Mouse (Mus musculus) lung, adult 18-20 months (tissue): ENCODE measurements around the gene Tnfrsf13b.
A peak's percentile ranks its signal among the peaks of the same experiment; 100 is the strongest.
"Not testable (repeated sequence)": the region's sequence is repeated elsewhere in the genome, so short reads cannot be mapped to it uniquely, and the experiment has no call there.

ENCODE experiments used
- DNase-seq, 2 experiments: peaks; one replicate each; pipeline ENCODE4 v3.0.0; 2022; ENCODE audit warnings: mixed read lengths in 2 of 2

Tnfrsf13b gene

DNA sequence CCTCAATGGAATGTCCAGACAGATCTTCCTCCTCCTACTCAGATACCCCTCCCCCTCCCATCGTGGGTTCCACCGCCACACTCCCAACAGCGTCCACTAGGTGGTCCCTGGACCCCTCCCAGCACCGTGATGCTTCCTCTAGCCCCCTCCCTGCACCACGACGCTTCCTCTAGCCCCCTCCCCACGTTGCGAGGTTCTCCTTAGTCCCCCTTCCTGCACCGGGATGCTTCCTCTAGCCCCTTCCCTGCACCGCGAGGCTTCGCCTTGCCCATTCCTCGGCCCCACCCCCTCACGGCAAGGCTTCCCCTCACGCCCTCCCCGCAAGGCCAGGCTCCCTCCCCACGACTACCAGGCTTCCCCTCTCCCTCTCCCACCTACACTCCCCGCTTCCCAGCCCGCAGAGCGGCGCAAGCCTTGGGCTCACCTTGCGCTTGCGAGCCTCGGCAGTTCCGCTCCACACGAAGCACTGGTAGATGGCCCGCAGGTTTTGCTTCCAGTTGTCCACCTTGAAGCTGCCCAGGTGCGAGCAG lies 47.8 kb downstream of the Tnfrsf13b start:
- DNase-seq: peak; percentile 68 to 71

- DNase-seq: peak; percentile 100
These were observed 48.5 kb downstream of the Tnfrsf13b start, which contains the start of gene Usp22 for GRCm38 (mm10) chr11:61174821-61175658. Usp22 (minus strand) TSS chr11:61175055.

- no peak for DNase-seq
These were observed 49.2 kb downstream of the Tnfrsf13b start for GRCm38 (mm10) chr11:61175778-61176177.

DNA sequence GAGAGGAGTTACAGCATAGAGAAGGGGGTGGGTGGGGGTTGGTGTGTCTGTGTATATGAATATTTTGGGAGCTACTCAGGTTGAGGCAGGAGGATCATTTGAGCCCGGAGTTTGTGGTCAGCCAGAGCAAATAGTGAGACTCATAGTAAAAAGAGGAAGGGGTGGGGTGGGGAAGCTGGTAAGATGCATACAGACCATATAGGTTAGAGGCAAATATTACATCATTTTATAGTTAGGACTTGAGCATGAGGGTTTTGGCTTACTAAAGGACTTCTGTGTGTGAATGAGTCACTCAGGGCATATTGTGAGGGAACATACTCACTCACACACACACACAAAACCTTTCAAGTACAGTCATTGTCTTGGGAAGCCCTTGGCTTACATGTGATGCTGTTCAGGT lies 49.8 kb downstream of the Tnfrsf13b start:
- no peak for DNase-seq

- no peak for DNase-seq
These were observed 53.8 kb downstream of the Tnfrsf13b start for GRCm38 (mm10) chr11:61180361-61180760.

- DNase-seq: no peak
These were observed 55.1 kb downstream of the Tnfrsf13b start for GRCm38 (mm10) chr11:61181624-61182023.

GRCm38 (mm10) chr11:61183820-61184219 lies 57.3 kb downstream of the Tnfrsf13b start:
- no peak for DNase-seq

GRCm38 (mm10) chr11:61190776-61191175 lies 64.2 kb downstream of the Tnfrsf13b start:
- DNase-seq: no peak

DNA sequence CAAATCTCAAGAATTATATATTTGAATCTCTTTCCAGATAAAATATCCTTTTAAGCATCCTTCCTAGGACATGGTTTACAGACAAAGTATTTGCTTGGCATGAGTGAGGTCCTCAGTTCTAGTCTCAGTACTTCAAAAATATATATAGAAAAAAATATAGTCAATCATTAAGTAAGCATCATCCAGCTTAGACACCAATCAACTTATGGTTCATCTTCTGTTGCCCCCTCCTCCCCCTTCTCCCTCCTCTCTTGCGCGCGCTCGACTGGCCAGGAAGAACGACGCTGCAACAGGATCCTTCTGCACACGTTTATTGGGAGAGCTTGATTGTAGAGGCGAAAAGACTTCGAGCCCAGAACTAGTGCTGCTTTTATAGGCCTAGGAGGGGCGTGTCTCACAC lies 65.6 kb downstream of the Tnfrsf13b start:
- DNase-seq: not testable (repeated sequence)

GRCm38 (mm10) chr11:61192779-61193178 lies 66.2 kb downstream of the Tnfrsf13b start:
- no peak for DNase-seq

GRCm38 (mm10) chr11:61193392-61193791 lies 66.8 kb downstream of the Tnfrsf13b start:
- DNase-seq: peak; percentile 76 to 81

DNA sequence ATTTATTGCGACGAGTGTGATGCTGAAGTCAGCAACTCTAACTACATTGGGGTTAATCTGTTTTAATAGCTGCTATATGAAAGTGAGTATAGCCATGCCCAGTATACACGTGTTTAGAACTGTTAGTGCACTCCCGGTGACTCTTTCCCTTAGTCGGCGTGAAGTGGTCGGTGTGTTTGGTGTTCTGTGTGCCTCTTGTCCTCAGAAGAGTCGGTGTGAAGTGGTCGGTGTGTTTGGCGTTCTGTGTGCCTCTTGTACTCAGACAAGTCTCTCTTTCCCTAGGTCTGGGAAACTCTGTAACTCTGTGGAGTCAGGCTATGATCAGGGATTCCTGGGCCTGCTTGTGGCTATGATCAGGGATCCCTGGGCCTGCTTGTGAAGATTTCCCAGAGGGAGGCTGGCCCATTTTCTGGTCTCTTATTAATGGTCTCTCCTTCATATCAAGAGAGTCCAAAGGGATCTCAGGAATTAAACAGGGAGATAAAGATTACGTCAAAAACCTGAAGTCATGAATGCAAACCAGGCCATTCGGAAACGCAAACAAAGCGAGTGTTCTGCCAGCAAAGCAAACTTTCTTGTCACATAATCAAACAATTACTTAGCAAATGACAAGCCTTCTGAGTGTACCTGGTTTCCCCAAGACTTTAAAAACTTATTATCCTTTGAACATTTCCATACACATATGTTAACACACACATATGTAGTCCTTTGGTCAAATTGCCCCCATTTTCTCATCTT lies 70.2 kb downstream of the Tnfrsf13b start:
- DNase-seq: peak; percentile 49 to 66

- no peak for DNase-seq
These were observed 71.4 kb downstream of the Tnfrsf13b start for GRCm38 (mm10) chr11:61197935-61198334.
